Mouse (Mus musculus) right cerebral cortex, postnatal 36 days (tissue): ENCODE measurements around the gene Larp4b.

Experiments
- DNase-seq, 2 experiments: peaks; one replicate each; pipeline ENCODE4 v3.0.0; 2022; ENCODE audit warnings: low spot score in 2 of 2, mixed read lengths in 1 of 2

Larp4b gene

GRCm38 (mm10) chr13:9122045-9122444, 28.4 kb downstream of the Larp4b start:
- DNase-seq, result no peak

- no peak for DNase-seq
Measured at GRCm38 (mm10) chr13:9125193-9125592, 31.5 kb downstream of the Larp4b start.

GRCm38 (mm10) chr13:9127715-9128114, 34.0 kb downstream of the Larp4b start:
- no peak for DNase-seq

GRCm38 (mm10) chr13:9128707-9129314, 35.1 kb downstream of the Larp4b start:
- no peak for DNase-seq

GRCm38 (mm10) chr13:9134421-9134820, 40.7 kb downstream of the Larp4b start:
- DNase-seq, result no peak

GRCm38 (mm10) chr13:9136088-9136487, 42.4 kb downstream of the Larp4b start:
- DNase-seq, result no peak

GRCm38 (mm10) chr13:9136733-9137132, 43.1 kb downstream of the Larp4b start:
- peak; percentile 42 to 47 for DNase-seq

GRCm38 (mm10) chr13:9139466-9139991, 45.8 kb downstream of the Larp4b start:
- no peak for DNase-seq

GRCm38 (mm10) chr13:9140204-9140603, 46.5 kb downstream of the Larp4b start:
- DNase-seq, result peak in 1 of 2 experiments; percentile 28

- DNase-seq, result no peak
Measured at GRCm38 (mm10) chr13:9142371-9142770, 48.7 kb downstream of the Larp4b start.

- DNase-seq, result no peak
Measured at GRCm38 (mm10) chr13:9148830-9149229, 55.1 kb downstream of the Larp4b start.

- no peak for DNase-seq
Measured at GRCm38 (mm10) chr13:9149473-9150217, 56.0 kb downstream of the Larp4b start.

GRCm38 (mm10) chr13:9151100-9151499, 57.4 kb downstream of the Larp4b start:
- no peak for DNase-seq

GRCm38 (mm10) chr13:9151619-9152018, 57.9 kb downstream of the Larp4b start:
- no peak for DNase-seq

GRCm38 (mm10) chr13:9152267-9152666, 58.6 kb downstream of the Larp4b start:
- no peak for DNase-seq

GRCm38 (mm10) chr13:9153803-9154202, 60.1 kb downstream of the Larp4b start:
- DNase-seq, result no peak

- no peak for DNase-seq
Measured at GRCm38 (mm10) chr13:9159282-9159681, 65.6 kb downstream of the Larp4b start.

GRCm38 (mm10) chr13:9162888-9163287, 69.2 kb downstream of the Larp4b start:
- DNase-seq, result no peak

- no peak for DNase-seq
Measured at GRCm38 (mm10) chr13:9167842-9168241, 74.2 kb downstream of the Larp4b start.

GRCm38 (mm10) chr13:9169616-9170015, 75.9 kb downstream of the Larp4b start:
- no peak for DNase-seq

GRCm38 (mm10) chr13:9170726-9171125, 77.0 kb downstream of the Larp4b start:
- no peak for DNase-seq

- DNase-seq, result no peak
Measured at GRCm38 (mm10) chr13:9173414-9173813, 79.7 kb downstream of the Larp4b start.

- DNase-seq, result no peak
Measured at GRCm38 (mm10) chr13:9175171-9175570, 81.5 kb downstream of the Larp4b start.
